Mouse (Mus musculus): Measurements from ENCODE around the gene Selenow.

Gene Selenow

DNA sequence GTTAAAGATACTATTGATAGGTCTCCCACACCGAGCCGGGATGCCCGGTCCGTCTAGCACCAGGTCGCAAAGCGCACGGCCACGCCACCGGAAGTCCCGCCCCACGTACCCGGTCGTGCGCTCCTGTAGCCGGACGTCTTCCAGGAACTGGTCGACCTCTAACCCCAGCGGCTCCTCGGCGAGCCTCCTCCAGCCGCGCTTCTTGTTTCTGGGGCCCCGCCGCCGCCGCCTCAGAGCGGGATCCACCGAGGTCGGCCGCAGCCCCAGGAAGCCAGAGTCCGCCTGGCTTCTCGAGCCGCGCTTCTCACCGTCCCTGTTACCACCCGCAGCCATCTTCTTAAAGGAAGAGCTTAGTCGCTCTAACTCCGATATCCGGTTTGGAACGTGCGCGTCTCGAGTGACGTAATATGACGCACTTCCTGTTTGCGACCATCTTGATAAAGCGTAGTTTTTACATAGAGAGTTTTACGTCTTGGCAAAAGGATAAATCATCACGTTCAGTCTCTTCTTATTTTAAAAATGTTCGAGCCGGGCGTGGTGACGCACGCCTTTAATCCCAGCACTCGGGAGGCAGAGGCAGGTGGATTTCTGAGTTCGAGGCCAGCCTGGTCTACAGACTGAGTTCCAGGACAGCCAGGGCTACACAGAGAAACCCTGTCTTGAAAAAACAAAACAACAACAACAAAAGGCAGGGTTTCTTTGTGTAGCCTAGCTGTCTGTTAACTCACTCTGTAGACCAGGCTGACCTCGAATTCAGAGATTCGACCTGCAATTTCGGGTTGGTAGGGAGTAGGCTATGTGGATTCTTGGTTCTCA is 23.7 kb upstream of the Selenow start, which contains the start of gene Nop53:
Nop53 (minus strand) TSS at position 354 of the 816 bp plus-strand sequence.
- WGBS: 1% methylated on average over 59 of the region's 59 CpGs

- 3% methylated on average over 8 of the region's 8 CpGs for WGBS
Observed at GRCm38 (mm10) chr7:15945211-15945610, 23.0 kb upstream of the Selenow start.

DNA sequence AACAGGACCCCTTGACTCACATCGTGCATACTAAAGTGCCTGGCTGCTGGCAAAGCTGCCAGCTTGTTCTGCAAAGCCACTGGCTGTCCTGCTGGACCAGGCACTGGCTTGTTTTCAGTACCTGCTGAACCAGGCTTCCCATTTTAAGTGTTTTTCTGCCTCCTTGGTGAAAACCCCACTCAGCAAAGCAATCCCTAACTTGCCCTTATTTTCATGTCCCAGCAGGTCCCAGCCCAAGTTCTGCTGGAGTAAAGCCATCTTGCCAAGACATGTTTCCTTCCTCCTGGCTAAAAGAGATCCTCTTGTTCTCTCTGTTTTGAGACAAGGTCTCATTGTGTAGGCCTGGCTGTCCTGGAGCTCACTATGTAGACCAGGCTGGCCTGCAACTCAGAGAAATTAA is 22.1 kb upstream of the Selenow start:
- 64% methylated on average over 1 of the region's 1 CpGs for WGBS

GRCm38 (mm10) chr7:15938621-15939020 is 16.4 kb upstream of the Selenow start:
- WGBS: 88% methylated on average over 3 of the region's 3 CpGs

GRCm38 (mm10) chr7:15937491-15937890 is 15.3 kb upstream of the Selenow start:
- WGBS: 89% methylated on average over 5 of the region's 5 CpGs

- WGBS: 45% methylated on average over 16 of the region's 16 CpGs
Observed at GRCm38 (mm10) chr7:15933437-15934359, 11.5 kb upstream of the Selenow start.

DNA sequence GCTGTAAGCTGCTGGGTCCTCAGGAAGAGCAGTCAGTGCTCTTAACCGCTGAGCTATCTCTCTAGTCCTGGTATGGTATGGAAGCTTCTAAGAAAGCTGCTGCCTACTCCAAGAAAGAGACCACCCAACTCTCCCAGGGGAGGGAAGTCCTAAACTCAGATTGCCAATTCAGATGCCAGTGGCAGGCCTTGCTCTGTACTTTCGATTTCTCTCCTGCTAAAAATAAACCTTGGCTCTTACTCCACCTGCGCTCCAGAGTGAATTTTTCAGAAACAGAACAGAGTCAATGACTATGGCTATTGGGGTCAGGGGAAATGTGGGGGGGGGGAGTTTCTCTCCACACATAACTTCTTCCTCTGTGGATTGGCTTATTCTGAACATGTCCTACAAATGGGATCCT is 9.4 kb upstream of the Selenow start:
- 55% methylated on average over 3 of the region's 3 CpGs for WGBS

- 65% methylated on average over 2 of the region's 2 CpGs for WGBS
Observed at GRCm38 (mm10) chr7:15930543-15930942, 8.3 kb upstream of the Selenow start.

DNA sequence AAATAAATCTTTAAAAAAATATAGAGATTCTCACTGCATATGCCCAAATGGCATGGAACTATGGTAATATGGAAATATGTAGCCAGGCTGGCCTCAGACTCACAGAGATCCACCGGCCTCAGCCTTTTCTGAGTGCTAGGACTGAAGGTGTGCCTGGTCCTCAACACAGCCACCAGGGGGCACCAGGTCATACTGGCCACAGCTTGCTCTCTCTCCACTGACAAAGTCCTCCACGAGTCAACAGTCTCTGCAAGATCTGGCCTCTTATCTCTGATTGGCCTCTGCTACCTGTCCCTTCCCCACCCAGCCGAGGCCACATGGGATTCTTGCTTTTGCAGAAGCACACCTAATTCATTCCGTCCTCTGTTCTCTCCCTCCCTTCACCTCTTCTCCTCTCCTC is 7.7 kb upstream of the Selenow start:
- 53% methylated on average over 4 of the region's 4 CpGs for WGBS

DNA sequence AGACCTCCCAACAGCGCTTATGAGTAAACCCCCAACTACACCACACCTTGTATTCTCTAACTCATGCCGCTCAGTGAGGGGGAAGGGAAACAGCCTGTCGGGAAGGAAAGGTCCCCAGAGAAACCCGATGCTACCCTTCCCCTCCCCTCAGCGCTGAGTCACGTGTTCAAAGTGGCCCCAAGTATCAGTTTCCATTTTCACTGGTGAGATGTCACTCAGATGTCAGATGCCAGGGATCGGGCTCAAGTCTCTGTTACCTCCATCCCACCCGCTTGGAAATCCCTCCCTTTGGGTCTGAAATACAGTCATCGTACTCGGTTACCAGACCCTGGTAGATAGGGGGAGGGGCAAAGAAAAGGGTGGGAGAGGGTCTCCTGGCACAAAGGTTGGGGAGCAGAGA is 406 bp downstream of the Selenow start:
- WGBS: 1% methylated on average over 10 of the region's 10 CpGs

DNA sequence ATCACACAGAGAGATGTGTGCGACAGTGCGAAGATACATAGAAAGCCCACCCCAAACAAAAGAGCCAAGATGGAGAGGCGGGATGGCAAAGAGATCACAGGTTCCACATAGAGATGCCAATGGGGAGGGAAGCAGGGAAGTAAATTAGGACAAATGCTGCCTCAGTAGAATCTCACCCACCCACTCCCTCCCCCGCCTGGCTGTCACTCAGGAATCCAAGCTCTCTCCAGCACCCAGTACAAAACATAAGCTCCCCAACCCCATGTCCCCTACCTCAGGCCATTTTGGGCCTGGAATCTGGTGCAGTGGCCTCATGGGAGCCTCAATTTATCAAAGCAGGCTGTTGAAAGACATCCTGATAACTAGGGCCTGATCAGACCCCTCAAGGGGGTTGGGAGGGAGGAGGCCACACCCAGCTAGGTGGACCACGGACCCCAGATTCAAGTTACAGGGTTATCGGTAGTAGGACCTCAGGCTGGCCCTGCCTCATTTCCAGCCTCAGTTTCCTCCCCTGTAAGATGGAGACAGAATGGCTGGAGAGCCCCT is 1.5 kb downstream of the Selenow start:
- WGBS: 56% methylated on average over 6 of the region's 6 CpGs

DNA sequence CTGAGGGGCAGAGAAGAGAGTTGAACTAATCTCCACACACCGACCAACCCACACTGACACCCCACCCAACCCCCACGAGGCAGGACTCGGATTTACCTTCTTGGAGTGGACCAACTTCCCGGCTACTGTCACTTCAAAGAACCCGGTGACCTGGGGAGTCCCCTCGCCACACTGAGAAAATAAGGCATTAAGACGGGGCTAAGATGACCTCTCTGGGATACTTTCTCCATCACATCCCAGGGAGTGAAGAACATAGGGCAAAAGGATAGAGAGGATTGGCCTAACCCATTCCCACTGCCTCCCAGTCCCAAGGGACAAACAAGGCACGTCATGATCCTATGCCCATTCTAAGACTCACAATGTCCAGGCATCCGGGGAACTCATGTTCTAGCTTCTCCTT is 2.3 kb downstream of the Selenow start:
- 76% methylated on average over 9 of the region's 9 CpGs for WGBS

DNA sequence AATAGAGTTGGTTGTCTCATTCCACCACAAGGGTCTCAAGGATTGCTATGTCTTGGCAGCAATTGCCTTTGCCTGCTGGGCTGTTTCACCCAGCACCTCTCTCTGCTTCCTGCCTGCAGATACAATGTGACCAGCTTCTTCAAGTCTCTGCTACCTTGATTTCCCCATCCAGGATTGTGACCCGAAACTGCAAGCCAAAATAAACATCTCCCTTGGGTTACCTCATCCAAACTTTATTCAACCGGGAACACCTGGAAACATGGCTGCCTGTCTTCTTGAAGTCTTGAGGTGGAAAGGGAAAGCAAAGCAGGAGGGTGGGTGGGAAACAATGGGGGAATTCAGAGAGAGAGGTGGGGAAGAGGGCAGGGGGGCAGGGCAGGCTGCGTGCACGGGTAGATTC is 5.2 kb downstream of the Selenow start:
- 75% methylated on average over 4 of the region's 4 CpGs for WGBS

GRCm38 (mm10) chr7:15916134-15916723 is 6.0 kb downstream of the Selenow start:
- 74% methylated on average over 3 of the region's 3 CpGs for WGBS

GRCm38 (mm10) chr7:15915695-15916094 is 6.5 kb downstream of the Selenow start:
- 69% methylated on average over 4 of the region's 4 CpGs for WGBS

GRCm38 (mm10) chr7:15914751-15915150 is 7.5 kb downstream of the Selenow start:
- WGBS: 81% methylated on average over 2 of the region's 2 CpGs

DNA sequence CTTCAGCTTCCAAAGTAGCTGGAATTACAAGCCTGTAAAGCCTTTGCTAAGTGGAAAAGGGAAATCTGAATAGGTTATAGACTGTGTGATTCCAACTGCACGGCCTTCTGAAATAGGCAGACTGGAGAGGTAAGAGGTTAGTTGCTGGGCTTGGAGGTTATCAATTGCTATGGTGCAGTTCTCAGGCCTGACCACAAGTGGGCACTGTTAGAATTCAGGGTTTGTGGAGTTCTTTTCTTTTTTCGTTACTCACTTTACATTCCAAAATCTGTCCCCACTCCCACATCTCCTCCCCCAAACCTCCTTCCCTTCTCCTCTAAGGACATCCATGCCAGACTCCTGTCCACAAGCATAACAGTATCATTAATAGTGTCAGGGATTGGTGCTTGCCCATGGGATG is 8.0 kb downstream of the Selenow start:
- 27% methylated on average over 2 of the region's 2 CpGs for WGBS

DNA sequence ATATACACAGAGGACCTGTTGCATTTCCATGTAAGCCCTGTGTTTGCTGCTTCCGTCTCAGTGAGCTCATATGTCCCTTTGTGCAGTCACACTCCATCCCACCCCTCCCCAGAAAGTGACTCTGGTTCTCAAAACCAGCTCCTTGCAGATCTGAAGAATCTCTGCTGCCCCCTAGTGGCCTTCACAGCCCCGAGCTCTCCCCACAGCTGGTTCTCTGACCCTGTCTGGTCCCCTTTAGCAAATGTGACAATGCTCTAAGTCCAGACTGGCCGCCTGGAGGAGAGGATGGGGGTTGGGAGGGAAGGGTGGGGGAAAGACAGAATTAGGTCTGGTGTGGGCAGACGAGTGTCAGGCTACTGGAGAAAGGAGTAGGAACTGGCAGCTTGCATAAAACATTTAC is 10.0 kb downstream of the Selenow start:
- 0% methylated on average over 4 of the region's 4 CpGs for WGBS

DNA sequence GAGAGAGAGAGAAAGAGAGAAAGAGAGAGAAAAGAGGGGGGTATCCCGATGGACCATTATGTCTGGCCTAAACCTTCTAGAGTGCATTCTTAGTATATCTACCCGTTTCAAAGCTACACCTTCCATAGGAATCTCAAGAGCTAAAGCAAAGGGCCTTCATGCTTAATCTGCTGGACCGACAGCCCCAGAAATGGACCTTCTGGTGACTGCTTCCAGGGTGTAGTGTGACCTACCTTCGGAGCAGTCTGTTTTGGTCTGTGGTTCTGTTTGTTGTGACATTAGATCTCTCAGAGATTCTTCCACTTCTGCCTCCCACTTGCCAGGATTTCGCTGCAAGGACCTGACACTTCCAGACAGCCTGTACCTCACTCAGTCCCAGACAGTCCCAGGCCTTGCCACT is 11.7 kb downstream of the Selenow start:
- WGBS: 89% methylated on average over 5 of the region's 5 CpGs

- 85% methylated on average over 8 of the region's 8 CpGs for WGBS
Observed at GRCm38 (mm10) chr7:15907971-15908590, 14.1 kb downstream of the Selenow start.

GRCm38 (mm10) chr7:15906602-15907001 is 15.6 kb downstream of the Selenow start:
- 72% methylated on average over 1 of the region's 1 CpGs for WGBS

DNA sequence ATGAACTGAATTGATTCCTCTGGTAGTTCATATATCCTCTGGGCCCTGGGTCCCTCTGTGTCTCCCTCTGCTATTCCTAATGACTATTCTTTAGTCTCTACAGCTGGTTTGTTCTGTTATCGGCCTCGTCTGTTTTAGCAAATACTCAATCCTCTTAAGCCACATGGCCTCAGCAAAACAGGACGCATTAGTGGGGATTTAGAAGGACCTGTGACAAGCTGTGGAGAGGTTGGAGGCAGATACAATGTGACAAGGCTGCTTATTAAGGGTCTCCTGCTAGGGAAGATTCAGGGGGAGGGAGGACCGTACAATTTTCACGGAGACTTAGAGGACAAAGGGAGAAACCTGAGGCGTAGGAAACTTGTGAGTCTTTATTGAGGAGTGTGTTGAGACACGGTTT is 16.3 kb downstream of the Selenow start:
- WGBS: 72% methylated on average over 7 of the region's 7 CpGs

All from cerebral cortex, adult 2 months (tissue).